Mouse (Mus musculus) MEL (cell line): ENCODE measurements around the gene BC051019.

Experiments
- CTCF ChIP-seq, 3 experiments: IDR thresholded peaks in 2 of 3; conservative IDR thresholded peaks in 1 of 3; 2 replicates each; pipeline ENCODE4 v1.5.1; 2011 to 2012; ENCODE audit warnings: low read length in 3 of 3, low read depth in 2 of 3, mild to moderate bottlenecking in 2 of 3, improper control_type of control experiment in 1 of 3, inconsistent platforms in 1 of 3, mixed read lengths in 1 of 3, moderate library complexity in 1 of 3; ENCODE audit not compliant: control insufficient read depth in 1 of 3, insufficient read depth in 1 of 3, poor library complexity in 1 of 3, severe bottlenecking in 1 of 3
- JUND ChIP-seq: IDR thresholded peaks from 2 replicates; pipeline ENCODE4 v1.6.1; 2011; ENCODE audit warnings: low read depth, mild to moderate bottlenecking, improper control_type of control experiment, low read length
- POLR2A ChIP-seq, 2 experiments: IDR thresholded peaks; 2 replicates each; pipeline ENCODE4 v1.6.1; 2011 to 2012; ENCODE audit warnings: low read length in 2 of 2, mild to moderate bottlenecking in 2 of 2, control low read depth in 1 of 2, improper control_type of control experiment in 1 of 2, low read depth in 1 of 2, moderate library complexity in 1 of 2; ENCODE audit not compliant: control insufficient read depth in 1 of 2, insufficient read depth in 1 of 2, poor library complexity in 1 of 2
- POLR2AphosphoS2 ChIP-seq: IDR thresholded peaks from 2 replicates; pipeline ENCODE4 v1.6.1; 2011; ENCODE audit warnings: low read length, improper control_type of control experiment

DNA sequence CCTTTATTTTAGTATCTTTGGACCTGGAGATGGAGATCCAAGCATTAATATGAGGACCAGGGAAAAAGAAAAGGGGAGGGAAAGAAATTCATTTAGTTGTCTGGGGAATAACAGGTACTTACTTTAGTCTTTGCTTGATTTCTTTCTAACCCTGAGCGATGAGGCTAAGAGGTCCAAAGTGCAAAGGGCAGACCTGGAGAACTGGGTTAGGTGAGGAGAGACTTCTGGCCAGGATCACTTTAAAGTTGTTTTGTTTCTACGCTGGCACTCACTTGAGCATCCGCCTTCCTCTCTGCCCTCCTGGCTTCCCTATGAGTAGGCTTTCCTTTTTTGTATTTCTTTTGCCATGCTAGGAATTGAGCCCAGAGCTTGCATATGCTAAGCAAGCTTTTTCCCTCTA lies 32.6 kb upstream of the BC051019 start:
- TF ChIP-seq POLR2A (IDR thresholded peaks at IDR 0.05; ENCODE audit: control insufficient read depth in 1 of 2, insufficient read depth in 1 of 2, low read depth in 1 of 2, low read length in 2 of 2, poor library complexity in 1 of 2) (no peak), POLR2AphosphoS2 (no peak), CTCF (IDR thresholded peaks at IDR 0.05 in 2 of 3, conservative IDR thresholded peaks at IDR 0.05 in 1 of 3; ENCODE audit: control insufficient read depth in 1 of 3, insufficient read depth in 1 of 3, low read depth in 2 of 3, low read length in 3 of 3, poor library complexity in 1 of 3, severe bottlenecking in 1 of 3) (no peak), JUND (no peak)
